Mouse (Mus musculus) midbrain, embryonic 13.5 days (tissue): ENCODE measurements around the gene Gabpb2. TPM values are rescaled to one million over a fixed set of nuclear protein-coding genes. Genes with fewer than 3 reads are reported as not detected.

Experiments
- ATAC-seq: fragments of 200-750 bp; cut with Nextera tagmentation; 2 replicates; pipeline ENCODE4 v1.8.0; 2017; ENCODE audit warnings: mild to moderate bottlenecking, moderate TSS enrichment, moderate library complexity
- H3K27ac ChIP-seq: fragments of 300-500 bp; sonication (generic); 2 replicates; pipeline ENCODE4 v1.5.1; 2015; ENCODE audit warnings: inconsistent platforms, mild to moderate bottlenecking, moderate library complexity
- H3K27me3 ChIP-seq: fragments of 300-500 bp; sonication (generic); 2 replicates; pipeline ENCODE4 v1.6.1; 2015; ENCODE audit warnings: mild to moderate bottlenecking, inconsistent platforms
- H3K36me3 ChIP-seq: fragments of 300-500 bp; sonication (generic); 2 replicates; pipeline ENCODE4 v1.6.1; 2015; ENCODE audit warnings: mild to moderate bottlenecking, inconsistent platforms
- H3K4me1 ChIP-seq: fragments of 300-500 bp; sonication (generic); replicated peaks from 2 replicates; pipeline ENCODE4 v1.6.1; 2015; ENCODE audit warnings: inconsistent platforms
- H3K4me2 ChIP-seq: fragments of 300-500 bp; sonication (generic); replicated peaks from 2 replicates; pipeline ENCODE4 v1.6.1; 2015; ENCODE audit warnings: moderate library complexity, mild to moderate bottlenecking, inconsistent platforms
- H3K4me3 ChIP-seq: fragments of 300-500 bp; sonication (generic); replicated peaks from 2 replicates; pipeline ENCODE4 v1.5.1; 2015; ENCODE audit warnings: mild to moderate bottlenecking, inconsistent platforms
- H3K9ac ChIP-seq: fragments of 300-500 bp; sonication (generic); replicated peaks from 2 replicates; pipeline ENCODE4 v1.6.1; 2015; ENCODE audit warnings: mild to moderate bottlenecking, inconsistent platforms
- H3K9me3 ChIP-seq: fragments of 300-500 bp; sonication (generic); 2 replicates; pipeline ENCODE4 v1.6.1; 2016; ENCODE audit warnings: mild to moderate bottlenecking, inconsistent platforms
- WGBS: fragments of 180-500 bp; shearing (Covaris S2); methylation state at CpG from one replicate; pipeline ENCODE4 v1.1.7; 2015; 5-methylcytosine and 5-hydroxymethylcytosine counted together
- polyA plus RNA-seq: library from polyadenylated mRNA; unstranded; fragments of >200 nt; fragmentation: Nextera tagmentation; extraction: Ambion mirVana; gene quantifications from 2 replicates; pipeline ENCODE4 v1.2.1, GENCODE M21; 2015

The Gabpb2 gene
- polyA plus RNA-seq, 1 experiment from 2014 or later = 5.5 TPM

- 52% methylated on average over 2 of the region's 2 CpGs for WGBS
- no peak overlapping the region for H3K4me2 ChIP-seq
- no peak overlapping the region for H3K9ac ChIP-seq
- H3K27me3 ChIP-seq = no peaks in the 10 kb centered on the region
- H3K27ac ChIP-seq = no peak overlapping the region
- no peaks in the 10 kb centered on the region for H3K9me3 ChIP-seq
- H3K4me3 ChIP-seq = no peak overlapping the region
- ATAC-seq = no peak
- H3K36me3 ChIP-seq = peaks cover 48% of the 10 kb centered on the region
- H3K4me1 ChIP-seq = no peaks in the 10 kb centered on the region
These were observed 7.1 kb downstream of the Gabpb2 start for GRCm38 (mm10) chr3:95210585-95210984.

GRCm38 (mm10) chr3:95208286-95208685, 9.4 kb downstream of the Gabpb2 start:
- Histone ChIP-seq H3K36me3 (peaks cover 52% of the 10 kb centered on the region), H3K9ac (no peak overlapping the region), H3K4me2 (no peak overlapping the region), H3K9me3 (no peaks in the 10 kb centered on the region), H3K4me1 (no peaks in the 10 kb centered on the region), H3K27me3 (no peaks in the 10 kb centered on the region), H3K27ac (no peak overlapping the region), H3K4me3 (no peak overlapping the region)
- ATAC-seq = no peak
- 92% methylated on average over 3 of the region's 4 CpGs for WGBS

GRCm38 (mm10) chr3:95203880-95204279, 13.8 kb downstream of the Gabpb2 start:
- no peak overlapping the region for H3K4me3 ChIP-seq
- H3K36me3 ChIP-seq = peaks cover 76% of the 10 kb centered on the region
- no peak overlapping the region for H3K27ac ChIP-seq
- 92% methylated on average over 6 of the region's 6 CpGs for WGBS
- H3K27me3 ChIP-seq = no peaks in the 10 kb centered on the region
- no peaks in the 10 kb centered on the region for H3K9me3 ChIP-seq
- no peaks in the 10 kb centered on the region for H3K4me1 ChIP-seq
- no peak overlapping the region for H3K4me2 ChIP-seq
- no peak for ATAC-seq
- H3K9ac ChIP-seq = no peak overlapping the region

GRCm38 (mm10) chr3:95200562-95200961, 17.2 kb downstream of the Gabpb2 start:
- Histone ChIP-seq H3K27me3 (no peaks in the 10 kb centered on the region), H3K36me3 (peaks cover 76% of the 10 kb centered on the region), H3K9ac (no peak overlapping the region), H3K4me3 (no peak overlapping the region), H3K4me1 (no peaks in the 10 kb centered on the region), H3K4me2 (no peak overlapping the region), H3K9me3 (no peaks in the 10 kb centered on the region), H3K27ac (no peak overlapping the region)
- 80% methylated on average over 2 of the region's 2 CpGs for WGBS
- no peak for ATAC-seq

- Histone ChIP-seq H3K9ac (no peak overlapping the region), H3K4me3 (no peak overlapping the region), H3K4me2 (no peak overlapping the region), H3K36me3 (peaks cover 77% of the 10 kb centered on the region), H3K4me1 (no peaks in the 10 kb centered on the region), H3K9me3 (no peaks in the 10 kb centered on the region), H3K27ac (no peak overlapping the region), H3K27me3 (no peaks in the 10 kb centered on the region)
- ATAC-seq = no peak
- 72% methylated on average over 7 of the region's 7 CpGs for WGBS
These were observed 17.6 kb downstream of the Gabpb2 start for GRCm38 (mm10) chr3:95200132-95200531.

GRCm38 (mm10) chr3:95199101-95199500, 18.6 kb downstream of the Gabpb2 start:
- H3K27ac ChIP-seq = no peak overlapping the region
- no peaks in the 10 kb centered on the region for H3K4me1 ChIP-seq
- no peak overlapping the region for H3K4me3 ChIP-seq
- H3K36me3 ChIP-seq = peaks cover 76% of the 10 kb centered on the region
- no peak for ATAC-seq
- H3K9me3 ChIP-seq = no peaks in the 10 kb centered on the region
- H3K9ac ChIP-seq = no peak overlapping the region
- no peaks in the 10 kb centered on the region for H3K27me3 ChIP-seq
- WGBS = 73% methylated on average over 1 of the region's 1 CpGs
- no peak overlapping the region for H3K4me2 ChIP-seq

GRCm38 (mm10) chr3:95195772-95196171, 21.9 kb downstream of the Gabpb2 start:
- Histone ChIP-seq H3K4me3 (no peak overlapping the region), H3K9me3 (no peaks in the 10 kb centered on the region), H3K27ac (no peak overlapping the region), H3K4me1 (no peaks in the 10 kb centered on the region), H3K4me2 (no peak overlapping the region), H3K36me3 (peaks cover 57% of the 10 kb centered on the region), H3K9ac (no peak overlapping the region), H3K27me3 (no peaks in the 10 kb centered on the region)
- WGBS = 84% methylated on average over 2 of the region's 2 CpGs
- no peak for ATAC-seq

GRCm38 (mm10) chr3:95194721-95195135, 23.0 kb downstream of the Gabpb2 start:
- Histone ChIP-seq H3K9ac (no peak overlapping the region), H3K4me1 (no peaks in the 10 kb centered on the region), H3K4me3 (no peak overlapping the region), H3K36me3 (peaks cover 59% of the 10 kb centered on the region), H3K27ac (no peak overlapping the region), H3K27me3 (no peaks in the 10 kb centered on the region), H3K9me3 (no peaks in the 10 kb centered on the region), H3K4me2 (no peak overlapping the region)
- ATAC-seq = no peak
- WGBS = 87% methylated on average over 6 of the region's 6 CpGs

- H3K9ac ChIP-seq = no peak overlapping the region
- H3K4me3 ChIP-seq = no peak overlapping the region
- H3K36me3 ChIP-seq = peaks cover 69% of the 10 kb centered on the region
- no peaks in the 10 kb centered on the region for H3K9me3 ChIP-seq
- no peak overlapping the region for H3K4me2 ChIP-seq
- H3K27me3 ChIP-seq = no peaks in the 10 kb centered on the region
- no peak for ATAC-seq
- no peak overlapping the region for H3K27ac ChIP-seq
- 91% methylated on average over 6 of the region's 6 CpGs for WGBS
- no peaks in the 10 kb centered on the region for H3K4me1 ChIP-seq
These were observed 30.8 kb downstream of the Gabpb2 start for GRCm38 (mm10) chr3:95186888-95187287.

GRCm38 (mm10) chr3:95186100-95186499, 31.6 kb downstream of the Gabpb2 start:
- Histone ChIP-seq H3K9me3 (no peaks in the 10 kb centered on the region), H3K9ac (no peak overlapping the region), H3K36me3 (peaks cover 67% of the 10 kb centered on the region), H3K4me3 (no peak overlapping the region), H3K27ac (no peak overlapping the region), H3K4me1 (no peaks in the 10 kb centered on the region), H3K4me2 (no peak overlapping the region), H3K27me3 (no peaks in the 10 kb centered on the region)
- ATAC-seq = no peak
- WGBS = 91% methylated on average over 2 of the region's 2 CpGs

GRCm38 (mm10) chr3:95184796-95185577, 32.7 kb downstream of the Gabpb2 start:
- no peak for ATAC-seq
- H3K36me3 ChIP-seq = peaks cover 62% of the 10 kb centered on the region
- H3K4me1 ChIP-seq = no peaks in the 10 kb centered on the region
- no peak overlapping the region for H3K27ac ChIP-seq
- no peaks in the 10 kb centered on the region for H3K27me3 ChIP-seq
- no peak overlapping the region for H3K4me2 ChIP-seq
- WGBS = 91% methylated on average over 9 of the region's 9 CpGs
- no peak overlapping the region for H3K4me3 ChIP-seq
- H3K9ac ChIP-seq = no peak overlapping the region
- no peaks in the 10 kb centered on the region for H3K9me3 ChIP-seq

GRCm38 (mm10) chr3:95181841-95182240, 35.9 kb downstream of the Gabpb2 start:
- H3K9ac ChIP-seq = no peak overlapping the region
- H3K4me1 ChIP-seq = no peaks in the 10 kb centered on the region
- H3K9me3 ChIP-seq = no peaks in the 10 kb centered on the region
- H3K4me3 ChIP-seq = no peak overlapping the region
- no peak overlapping the region for H3K4me2 ChIP-seq
- no peak for ATAC-seq
- H3K27ac ChIP-seq = no peak overlapping the region
- H3K27me3 ChIP-seq = no peaks in the 10 kb centered on the region
- 76% methylated on average over 1 of the region's 1 CpGs for WGBS
- peaks cover 32% of the 10 kb centered on the region for H3K36me3 ChIP-seq

- no peaks in the 10 kb centered on the region for H3K9me3 ChIP-seq
- no peaks in the 10 kb centered on the region for H3K27me3 ChIP-seq
- H3K27ac ChIP-seq = no peak overlapping the region
- peaks cover 16% of the 10 kb centered on the region for H3K36me3 ChIP-seq
- 77% methylated on average over 3 of the region's 3 CpGs for WGBS
- H3K4me2 ChIP-seq = no peak overlapping the region
- H3K9ac ChIP-seq = no peak overlapping the region
- no peaks in the 10 kb centered on the region for H3K4me1 ChIP-seq
- no peak overlapping the region for H3K4me3 ChIP-seq
- no peak for ATAC-seq
These were observed 37.8 kb downstream of the Gabpb2 start for GRCm38 (mm10) chr3:95179890-95180289.
